In the genomic region with DNA sequence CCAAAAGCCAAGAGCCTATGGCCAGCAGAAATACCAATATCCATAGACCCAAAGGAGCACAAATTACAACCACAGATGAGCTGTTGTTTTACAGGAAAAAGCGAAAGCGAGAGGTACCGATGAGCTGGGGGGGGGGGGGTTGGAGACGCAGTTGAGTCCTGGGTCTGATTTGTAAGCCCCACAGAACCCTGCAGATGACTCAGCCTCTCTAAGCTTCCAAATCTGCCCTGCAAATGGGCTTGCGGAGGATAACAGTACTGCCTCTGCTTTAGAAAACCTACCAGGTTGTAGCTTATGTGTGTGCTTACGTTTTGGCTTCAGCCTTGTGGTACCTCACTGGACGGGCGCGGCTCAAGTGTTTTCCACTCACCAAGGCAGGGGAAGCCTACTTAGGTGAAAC, we compare ENCODE assay signal across 20 mouse cellular contexts. TPM values are rescaled to one million over a fixed set of nuclear protein-coding genes. Genes with fewer than 3 reads are reported as not detected.
A peak's percentile ranks its signal among the peaks of the same experiment; 100 is the strongest.
DNase-seq lines count a peak whose midpoint lies in the region; ATAC-seq and TF ChIP-seq lines count a peak whose summit lies in the region.
"Had no signal": no experiment of that assay in that cellular context is flagged by ENCODE, and none has a peak within 500 bp of the region (broad histone marks: within the 10 kb centered on the region; RNA-seq: fewer than 3 reads in every experiment).

No protein-coding gene starts in this region.

- H3K4me3 ChIP-seq in left cerebral cortex, adult 2 months, result no peak overlapping the region
- no peak overlapping the region for H3K4me3 ChIP-seq in spleen, adult 2 months (ENCODE audit: extremely low read depth, insufficient read depth, insufficient read length)
- no peak overlapping the region for H3K4me3 ChIP-seq in midbrain, embryonic 13.5 days (replicated peaks)
- H3K4me3 ChIP-seq: forebrain, embryonic 12.5 days; limb, embryonic 15.5 days; neural tube, embryonic 13.5 days had no signal

- 82% methylated on average over 9 of the region's 9 CpGs for WGBS in spleen, adult 2 months
- WGBS in midbrain, embryonic 13.5 days, result 97% methylated on average over 9 of the region's 9 CpGs

- peak; percentile 64 for ATAC-seq in frontal cortex, adult (ENCODE audit: low TSS enrichment)
- ATAC-seq in midbrain, embryonic 13.5 days, result no peak
- ATAC-seq: intestine, embryonic 16.5 days had no signal

- no peak; the same call in 1 of the 2 replicates for TF ChIP-seq CTCF in left cerebral cortex, adult 2 months (IDR thresholded peaks at IDR 0.05)
- no peak for TF ChIP-seq CTCF in spleen, adult 2 months (IDR thresholded peaks at IDR 0.05; ENCODE audit: extremely low read depth, insufficient read depth, insufficient read length, insufficient replicate concordance)

- H3K4me1 ChIP-seq in spleen, adult 2 months (ENCODE audit: control insufficient read depth, insufficient read depth, insufficient read length), result peaks cover 29% of the 10 kb centered on the region
- no peaks in the 10 kb centered on the region for H3K4me1 ChIP-seq in midbrain, embryonic 13.5 days (replicated peaks)
- H3K4me1 ChIP-seq: forebrain, embryonic 12.5 days; limb, embryonic 15.5 days; neural tube, embryonic 13.5 days had no signal

- no peaks in the 10 kb centered on the region for H3K27me3 ChIP-seq in spleen, adult 2 months (ENCODE audit: control insufficient read depth, insufficient read depth, low read length)
- H3K27me3 ChIP-seq in midbrain, embryonic 13.5 days, result no peaks in the 10 kb centered on the region
- H3K27me3 ChIP-seq: forebrain, embryonic 12.5 days; limb, embryonic 15.5 days; neural tube, embryonic 13.5 days had no signal

- H3K9ac ChIP-seq in midbrain, embryonic 13.5 days (replicated peaks), result no peak overlapping the region
- H3K9ac ChIP-seq: forebrain, embryonic 12.5 days; hindbrain, embryonic 14.5 days; limb, embryonic 15.5 days; lung, embryonic 14.5 days; neural tube, embryonic 13.5 days had no signal

- no peaks in the 10 kb centered on the region for H3K9me3 ChIP-seq in midbrain, embryonic 13.5 days
- H3K9me3 ChIP-seq: forebrain, embryonic 12.5 days; limb, embryonic 15.5 days; neural tube, embryonic 13.5 days had no signal

- 0 out of 2 replicates have a peak overlapping the region, but pooled peaks have one; percentile 47 for H3K27ac ChIP-seq in left cerebral cortex, adult 2 months
- H3K27ac ChIP-seq in spleen, adult 2 months (ENCODE audit: insufficient read depth, low read length), result peak overlapping the region; percentile 50
- no peak overlapping the region for H3K27ac ChIP-seq in midbrain, embryonic 13.5 days
- H3K27ac ChIP-seq: forebrain, embryonic 12.5 days; hindbrain, embryonic 14.5 days; kidney, postnatal 0 days; limb, embryonic 15.5 days; neural tube, embryonic 13.5 days had no signal

- DNase-seq in frontal cortex, adult 2 months (ENCODE audit: extremely low spot score in 1 of 2, low spot score in 1 of 2), result no peak
- DNase-seq in left cerebral cortex, adult 2 months (ENCODE audit: extremely low spot score in 1 of 2, low spot score in 2 of 2), result no peak
- DNase-seq in left cerebral cortex, adult 8-10 months (ENCODE audit: low spot score in 2 of 2), result no peak
- DNase-seq in spleen, adult 2 months (ENCODE audit: low read depth in 1 of 2, low spot score in 2 of 2), result no peak
- no peak for DNase-seq in spleen, postnatal 4 days (ENCODE audit: low spot score in 2 of 2)
- DNase-seq in adrenal gland, postnatal 4 days (ENCODE audit: low spot score in 2 of 2), result no peak
- DNase-seq: cerebellum, adult 9-10 months; gastrocnemius, postnatal 14 days; heart, postnatal 10 days; layer of hippocampus, postnatal 36 days; midbrain, embryonic 14.5 days had no signal

- peaks cover 17% of the 10 kb centered on the region for H3K36me3 ChIP-seq in spleen, adult 2 months (ENCODE audit: control insufficient read depth, insufficient read depth, low read length)
- no peaks in the 10 kb centered on the region for H3K36me3 ChIP-seq in midbrain, embryonic 13.5 days
- H3K36me3 ChIP-seq: forebrain, embryonic 12.5 days; limb, embryonic 15.5 days; neural tube, embryonic 13.5 days had no signal

- no peak for TF ChIP-seq POLR2A in spleen, adult 2 months (IDR thresholded peaks at IDR 0.05; ENCODE audit: low read depth, low read length)

- H3K4me2 ChIP-seq in midbrain, embryonic 13.5 days (replicated peaks), result no peak overlapping the region
- H3K4me2 ChIP-seq: forebrain, embryonic 12.5 days; hindbrain, embryonic 14.5 days; limb, embryonic 15.5 days; lung, embryonic 14.5 days; neural tube, embryonic 13.5 days had no signal

- intact Hi-C loops in left cerebral cortex, adult 2 months (cut with DNase I), result no loop called here

RNA-seq across cellular contexts. Expression of gene Ppp1r16b, which starts 36.3 kb away (rescaled TPM):
- polyA plus RNA-seq in frontal cortex, adult 2 months (2012; rRNA removed), result 38.4 and 43.2 TPM in 2 replicates
- total RNA-seq in left cerebral cortex, adult 2 months (2021), result 100 to 1,000 TPM; 135 to 138 TPM
- 100 to 1,000 TPM; 130 to 163 (median 146) TPM for total RNA-seq in left cerebral cortex, adult 8-10 months (2022)
- 17.6 and 18.6 TPM in 2 replicates for polyA plus RNA-seq in spleen, adult 2 months (2012; rRNA removed)
- total RNA-seq in adrenal gland, postnatal 4 days (2021), result 10 to 100 TPM; 15.7 to 16.9 TPM
- 8.4 and 8.7 TPM in 2 replicates for polyA plus RNA-seq in midbrain, embryonic 13.5 days (2015; fragmentation: Nextera tagmentation; extraction: Ambion mirVana)

Comparison
In these comparisons a context has a peak if more than half of its experiments do, and no peak if none do; other contexts are left out.
1. RNA of gene Ppp1r16b, which starts 36.3 kb away (total RNA-seq): 130 to 163 TPM in left cerebral cortex, adult 8-10 months and 135 to 138 TPM in left cerebral cortex, adult 2 months; 15.7 to 16.9 TPM in adrenal gland, postnatal 4 days; every median in the first group is over 4 times any median in the second.